Mouse (Mus musculus) adrenal gland, postnatal 4 days (tissue): Measurements from ENCODE around the gene Csf3. TPM values are rescaled to one million over a fixed set of nuclear protein-coding genes. Genes with fewer than 3 reads are reported as not detected.
"Not testable (repeated sequence)": the region's sequence is repeated elsewhere in the genome, so short reads cannot be mapped to it uniquely, and the experiment has no call there.

Source experiments
- DNase-seq, 2 experiments: peaks; one replicate each; pipeline ENCODE4 v3.0.0; 2021 to 2022; ENCODE audit warnings: low spot score in 2 of 2, mixed read lengths in 2 of 2
- total RNA-seq, 2 experiments: library from RNA; stranded (reverse); gene quantifications; 2 replicates each; pipeline ENCODE4 v1.2.3; 2021

Csf3 gene
- total RNA-seq, 2 experiments from 2014 or later, result not detected

DNA sequence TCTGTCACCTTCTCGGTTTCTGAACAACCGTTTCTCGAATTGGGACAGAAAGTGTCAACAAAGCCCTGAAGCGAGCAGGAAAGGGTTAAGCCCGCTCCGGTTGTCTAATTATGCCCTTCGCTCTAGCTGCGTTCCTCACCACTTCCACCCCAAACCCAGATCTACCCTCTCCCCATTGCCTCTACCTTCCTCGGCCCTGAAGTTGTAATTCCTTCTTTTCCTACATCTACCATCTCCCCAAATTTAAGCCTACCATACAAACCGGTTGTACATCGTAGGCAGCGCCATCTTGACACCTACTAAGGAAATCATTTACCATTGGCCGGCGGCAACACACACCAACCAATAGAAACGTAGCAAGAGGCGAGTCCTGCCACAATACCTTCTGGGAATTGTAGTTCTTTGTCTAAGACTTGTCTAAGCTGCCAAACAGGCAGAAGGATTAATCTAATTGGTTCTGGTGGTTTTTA, 28.1 kb downstream of the Csf3 start, which contains the start of gene Med24:
Med24 (minus strand) TSS at position 317 of the 470 bp plus-strand sequence.
- DNase-seq, result peak; percentile 60 to 67

DNA sequence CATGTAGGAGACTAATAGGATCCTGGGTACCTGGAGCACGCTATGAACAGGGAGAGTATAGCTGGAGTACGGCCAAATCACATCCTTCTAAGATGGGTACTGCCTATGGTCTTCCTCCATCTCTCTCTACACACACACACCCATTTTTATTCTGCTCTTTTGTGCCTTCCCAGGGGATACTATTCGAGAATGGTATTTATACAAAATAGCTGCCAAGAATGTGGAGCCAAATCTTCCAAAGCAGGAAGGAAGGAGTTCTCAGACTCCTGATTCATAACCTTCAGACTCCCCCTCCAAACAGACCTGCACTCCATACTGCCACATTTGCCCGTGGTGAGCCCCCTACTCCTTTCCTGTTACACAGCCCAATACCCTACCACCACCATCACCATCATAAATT, 29.7 kb downstream of the Csf3 start:
- DNase-seq, result no peak

DNA sequence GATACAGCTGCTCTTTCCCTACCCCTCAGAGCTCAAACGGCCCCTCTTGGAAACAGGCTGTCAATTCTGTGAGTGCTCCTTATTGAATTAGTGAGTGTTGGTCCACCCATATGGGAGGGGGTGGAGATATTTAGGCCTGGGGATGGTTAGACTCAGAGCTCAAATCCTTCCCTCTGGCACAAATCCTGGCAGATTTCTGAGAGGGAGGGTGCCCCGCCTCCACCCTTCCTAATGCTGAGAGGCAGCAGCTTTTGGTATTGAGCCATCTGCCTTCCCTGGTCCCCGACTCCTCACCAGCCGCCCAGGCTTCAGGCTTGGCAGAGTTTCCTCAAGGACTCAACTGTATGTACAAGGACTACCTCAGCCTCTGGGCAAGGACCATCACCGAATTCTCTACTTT, 30.1 kb downstream of the Csf3 start:
- no peak for DNase-seq

DNA sequence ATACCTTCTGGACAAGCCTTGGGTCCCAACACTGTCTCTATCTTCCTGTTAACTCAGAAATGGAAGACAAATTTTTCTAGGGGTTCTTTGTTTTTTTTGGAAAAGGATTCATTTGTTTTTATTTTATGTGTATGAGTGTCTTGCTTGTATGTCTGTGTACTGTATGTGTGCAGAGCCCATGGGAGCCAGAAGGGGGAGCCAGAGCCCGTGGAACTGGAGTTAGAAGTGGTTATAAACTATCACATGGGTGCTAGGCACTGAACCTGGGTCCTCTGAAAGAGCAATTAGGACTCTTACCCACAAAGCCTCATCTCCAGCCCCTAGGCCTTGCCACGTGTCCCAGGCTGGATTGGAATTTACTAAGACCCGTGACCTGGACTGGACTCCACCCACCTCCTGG, 33.0 kb downstream of the Csf3 start:
- DNase-seq, result no peak

DNA sequence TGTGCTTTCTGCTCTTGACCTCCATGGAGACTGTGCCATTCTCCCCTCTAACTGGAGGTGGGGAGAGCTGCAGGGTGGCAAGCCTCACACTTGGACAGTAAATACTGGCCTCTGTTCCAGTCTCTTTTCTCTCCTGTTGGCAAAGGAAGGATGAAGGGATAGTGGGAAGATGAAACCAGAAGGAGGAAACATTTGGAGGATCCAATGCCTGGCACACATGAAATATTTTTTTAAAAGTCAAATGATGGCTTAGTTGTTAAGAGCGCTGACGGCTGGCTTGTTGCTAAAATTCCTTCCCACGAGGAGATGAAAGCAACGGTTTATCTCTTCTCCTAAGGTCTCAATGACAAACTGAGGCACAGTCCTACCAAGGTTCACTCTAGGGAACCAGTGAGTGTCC, 34.0 kb downstream of the Csf3 start:
- no peak for DNase-seq

DNA sequence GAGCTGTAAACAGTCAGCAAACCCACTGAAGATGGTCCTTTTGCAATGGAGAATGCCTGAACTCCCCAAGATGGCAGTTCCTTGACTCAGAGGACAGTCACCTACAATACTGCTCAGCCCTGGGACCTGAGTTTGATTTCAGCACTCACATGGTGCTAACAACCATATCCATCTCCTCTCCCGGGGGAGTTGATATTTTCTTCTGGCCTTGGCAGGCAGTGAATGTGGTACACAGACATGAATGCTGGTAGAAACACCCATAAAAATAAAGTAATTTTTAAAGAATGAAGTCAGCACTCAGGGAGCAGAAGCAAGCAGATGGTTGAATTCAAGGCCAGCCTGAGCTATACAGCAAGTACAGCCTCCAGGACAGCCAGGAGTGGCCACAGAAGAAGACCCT, 35.1 kb downstream of the Csf3 start:
- DNase-seq, result no peak

DNA sequence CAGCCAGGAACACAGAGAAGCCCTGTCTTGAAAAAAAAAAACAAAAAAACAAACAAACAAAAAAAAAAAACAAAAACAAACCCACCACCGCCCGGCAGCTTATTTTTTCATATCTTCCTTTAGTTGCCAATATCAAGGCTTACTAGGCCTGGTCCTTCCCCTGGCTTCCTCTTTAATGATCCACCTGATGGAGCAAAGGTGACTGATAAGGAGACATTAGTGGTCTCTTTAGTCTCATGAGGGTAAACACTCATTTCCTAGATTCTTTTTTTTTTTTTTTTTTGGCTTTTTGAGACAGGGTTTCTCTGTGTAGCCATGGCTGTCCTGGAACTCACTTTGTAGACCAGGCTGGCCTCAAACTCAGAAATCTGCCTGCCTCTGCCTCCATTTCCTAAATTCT, 36.2 kb downstream of the Csf3 start:
- not testable (repeated sequence) for DNase-seq

DNA sequence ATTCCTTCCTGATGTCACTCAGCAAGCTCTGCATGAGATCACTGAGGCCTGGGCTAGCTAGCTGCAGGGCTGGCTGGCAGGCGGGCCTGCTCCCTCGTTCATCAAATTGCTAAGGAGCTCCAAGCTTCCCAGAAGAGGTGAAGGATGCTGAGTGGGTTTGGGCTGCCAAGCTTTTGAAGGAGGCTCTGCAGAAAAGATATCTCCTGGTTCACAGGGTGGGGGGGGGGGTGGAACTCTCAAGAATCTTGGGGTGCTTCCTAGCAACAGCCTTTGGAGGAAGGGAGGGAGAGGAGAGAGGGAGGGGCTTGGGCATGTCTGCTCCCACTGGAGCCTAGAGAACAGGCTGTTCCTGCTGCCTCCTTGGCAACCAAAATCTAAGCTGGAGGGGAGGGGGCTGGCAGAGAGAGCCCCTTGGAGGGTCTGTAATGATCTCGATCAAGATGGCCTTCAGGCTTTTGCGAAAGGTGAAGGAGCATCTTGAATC, 37.4 kb downstream of the Csf3 start:
- DNase-seq, result no peak

DNA sequence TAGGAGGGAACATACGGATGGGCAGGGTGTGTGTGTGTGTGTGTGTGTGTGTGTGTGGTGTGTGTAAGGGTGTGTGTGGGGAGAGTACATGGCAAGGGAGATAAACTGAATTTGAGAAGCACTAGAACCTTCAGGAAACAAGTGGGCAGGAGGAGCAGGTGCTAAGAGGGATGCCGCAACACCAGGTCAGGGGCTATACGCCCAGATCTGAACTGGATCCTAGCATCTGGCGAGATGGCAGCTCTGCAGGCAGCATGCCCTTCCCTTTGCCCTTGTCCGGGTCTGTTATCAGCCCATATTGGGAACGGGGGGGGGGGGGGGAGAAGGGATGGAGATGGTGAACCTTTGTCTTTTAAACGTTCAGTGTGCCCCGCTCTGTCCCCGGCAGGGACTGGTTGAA, 37.9 kb downstream of the Csf3 start:
- no peak for DNase-seq

DNA sequence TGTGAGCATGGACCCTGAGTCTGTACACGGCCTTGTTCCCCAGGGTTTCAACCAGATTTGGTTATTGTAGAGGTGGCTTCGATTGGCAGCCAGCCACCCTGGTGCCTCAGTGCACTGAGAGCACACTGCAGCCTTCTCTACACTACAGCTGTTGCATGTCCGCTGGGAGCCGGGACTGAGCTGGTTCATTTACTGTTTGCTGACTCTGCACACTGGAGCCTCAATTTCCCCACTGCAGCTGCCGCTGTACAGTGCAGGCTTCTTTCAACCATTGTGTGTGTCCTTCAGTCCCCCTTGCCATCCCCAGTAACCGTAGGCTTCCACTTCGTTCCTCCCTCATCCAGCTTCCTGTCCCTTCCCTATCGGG, 38.9 kb downstream of the Csf3 start:
- no peak for DNase-seq

DNA sequence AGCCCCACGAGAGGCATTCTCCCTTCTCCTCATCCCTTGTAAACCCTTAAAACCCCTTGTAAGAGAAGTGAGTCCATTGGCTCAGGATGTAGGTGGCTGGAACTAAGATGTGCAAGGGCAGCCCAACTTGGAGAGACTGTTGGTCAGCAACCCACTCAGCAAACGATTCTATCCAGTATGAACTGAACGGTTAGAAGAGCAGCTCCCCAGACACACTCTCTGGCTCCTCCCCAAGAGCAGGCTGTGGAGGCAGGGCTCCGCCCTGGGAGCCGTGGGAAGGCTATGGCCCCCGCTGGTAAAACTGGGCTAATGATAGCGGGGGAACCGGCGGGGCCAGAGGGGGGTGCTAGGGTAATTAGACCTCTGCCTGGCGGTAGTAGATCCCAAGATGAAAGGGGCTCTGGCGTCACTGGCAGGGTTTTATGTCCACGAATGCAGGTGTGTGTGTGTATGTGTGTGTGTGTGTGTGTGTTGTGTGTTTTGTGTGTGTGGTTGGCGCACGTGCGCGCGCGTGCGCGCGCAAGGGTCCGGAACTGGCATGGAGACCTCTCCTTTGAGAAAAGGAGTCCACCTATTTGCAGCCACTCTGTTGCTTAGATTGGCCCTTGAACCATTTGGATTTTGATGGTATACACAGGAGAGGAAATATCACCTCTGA, 39.5 kb downstream of the Csf3 start, which contains the start of gene Thra:
Thra (plus strand) TSS at position 246 of the 658 bp plus-strand sequence.
- DNase-seq, result no peak

DNA sequence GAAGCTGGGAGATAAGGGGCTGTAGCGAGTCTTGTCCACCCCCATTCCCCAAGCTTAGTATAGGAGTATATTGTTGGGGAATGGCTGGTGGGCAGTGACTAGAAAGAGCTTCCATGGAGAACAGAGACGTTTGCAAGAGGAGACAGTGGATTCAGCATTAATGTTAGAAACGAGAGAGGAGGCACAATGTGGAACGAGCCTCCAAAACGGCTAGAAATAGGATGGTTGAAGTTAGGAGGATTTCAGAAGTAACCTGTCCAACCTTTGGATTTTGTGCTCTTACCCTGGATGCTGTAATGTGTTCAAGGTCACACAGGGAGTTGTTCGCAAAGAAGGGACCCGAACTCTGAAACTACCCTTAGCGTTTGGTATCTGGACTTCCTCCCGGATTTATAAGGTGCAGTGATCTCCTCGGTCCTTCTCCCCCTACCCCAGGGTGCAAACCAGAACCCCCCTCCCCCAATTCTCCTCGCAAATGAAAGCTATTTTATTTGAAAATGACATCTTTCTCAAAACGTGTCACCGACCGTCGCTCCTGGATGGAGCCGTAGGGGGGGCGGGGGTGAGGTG, 40.1 kb downstream of the Csf3 start:
- no peak for DNase-seq

DNA sequence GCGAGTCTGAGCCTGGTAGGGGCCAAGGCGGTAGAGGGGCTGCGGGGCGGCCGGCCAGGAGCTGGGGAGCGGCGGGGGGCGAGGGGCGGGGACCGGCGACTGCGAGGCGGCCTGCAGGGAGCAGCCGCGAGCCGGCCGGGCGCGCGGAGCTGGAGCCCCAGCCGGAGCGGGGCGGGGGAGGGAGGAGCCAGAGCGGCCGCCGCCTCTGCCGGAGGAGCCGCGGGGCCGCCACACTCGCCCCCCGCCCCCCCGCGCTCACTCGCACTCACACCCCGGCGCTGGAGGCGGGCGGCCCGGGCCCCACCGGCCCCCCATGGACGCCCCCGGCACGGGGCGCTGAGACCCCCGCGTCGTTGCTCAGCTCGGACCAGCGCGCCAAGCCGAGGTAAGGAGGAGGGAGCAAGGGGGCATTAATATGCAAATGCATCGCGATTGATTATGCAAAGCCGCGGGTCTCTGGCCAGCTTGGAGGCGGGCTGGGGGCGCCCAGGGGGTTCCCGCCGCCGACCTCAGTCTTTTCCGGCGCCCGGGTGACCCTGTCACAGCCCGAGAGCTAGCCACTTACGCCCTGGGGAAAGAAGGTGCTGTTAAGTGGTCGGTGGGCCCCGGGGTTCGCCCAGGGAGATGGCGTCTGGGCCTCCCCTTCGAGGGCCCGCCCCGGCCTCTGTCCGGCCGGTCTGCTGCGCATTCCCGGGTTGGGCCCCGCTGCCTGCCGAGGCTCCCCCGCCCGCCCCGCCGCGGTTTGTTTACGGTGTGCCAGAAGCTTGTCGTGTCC, 40.7 kb downstream of the Csf3 start:
- peak; percentile 57 to 63 for DNase-seq

DNA sequence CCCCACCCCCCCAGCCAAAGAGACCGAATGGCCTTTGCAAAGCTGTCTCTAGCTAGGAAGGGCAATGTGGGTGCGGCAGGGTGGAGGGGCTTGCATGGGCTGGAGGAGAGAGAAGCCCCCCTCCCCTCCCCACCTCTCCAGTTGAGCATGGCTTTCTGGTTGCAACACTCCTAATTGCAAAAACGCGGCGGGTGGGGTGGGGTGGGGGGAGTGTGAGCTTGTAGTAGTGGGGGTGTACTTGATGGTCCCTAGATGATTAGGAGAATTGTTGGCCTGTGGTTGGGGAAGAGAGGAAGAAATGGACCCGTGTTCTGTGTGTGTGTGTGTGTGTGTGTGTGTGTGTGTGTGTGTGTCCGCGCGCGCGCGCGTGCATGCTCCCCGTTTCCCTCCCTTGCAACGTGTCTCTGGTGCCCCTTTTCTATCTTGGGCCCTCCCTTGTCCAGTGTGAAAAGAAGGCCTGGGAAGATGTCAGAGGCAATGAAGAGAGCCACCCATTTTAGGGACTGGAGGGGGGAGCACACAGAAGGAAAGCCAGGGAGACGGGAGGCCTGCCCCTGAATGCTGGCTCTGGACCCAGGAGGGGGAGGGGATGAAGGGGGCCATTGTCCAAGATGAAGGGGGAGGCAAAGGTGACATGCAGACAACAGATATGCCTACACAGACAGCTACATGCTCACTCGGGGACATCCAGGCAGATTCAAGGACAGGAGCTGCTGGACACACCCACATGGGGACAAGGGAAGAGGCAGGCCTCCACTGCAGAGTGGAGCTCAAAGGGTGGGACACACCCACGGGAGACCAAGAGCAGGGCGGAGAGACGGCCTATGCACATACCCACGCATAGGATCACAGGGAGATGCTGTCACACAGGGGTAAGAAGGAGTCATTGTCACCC, 41.6 kb downstream of the Csf3 start:
- DNase-seq, result no peak

DNA sequence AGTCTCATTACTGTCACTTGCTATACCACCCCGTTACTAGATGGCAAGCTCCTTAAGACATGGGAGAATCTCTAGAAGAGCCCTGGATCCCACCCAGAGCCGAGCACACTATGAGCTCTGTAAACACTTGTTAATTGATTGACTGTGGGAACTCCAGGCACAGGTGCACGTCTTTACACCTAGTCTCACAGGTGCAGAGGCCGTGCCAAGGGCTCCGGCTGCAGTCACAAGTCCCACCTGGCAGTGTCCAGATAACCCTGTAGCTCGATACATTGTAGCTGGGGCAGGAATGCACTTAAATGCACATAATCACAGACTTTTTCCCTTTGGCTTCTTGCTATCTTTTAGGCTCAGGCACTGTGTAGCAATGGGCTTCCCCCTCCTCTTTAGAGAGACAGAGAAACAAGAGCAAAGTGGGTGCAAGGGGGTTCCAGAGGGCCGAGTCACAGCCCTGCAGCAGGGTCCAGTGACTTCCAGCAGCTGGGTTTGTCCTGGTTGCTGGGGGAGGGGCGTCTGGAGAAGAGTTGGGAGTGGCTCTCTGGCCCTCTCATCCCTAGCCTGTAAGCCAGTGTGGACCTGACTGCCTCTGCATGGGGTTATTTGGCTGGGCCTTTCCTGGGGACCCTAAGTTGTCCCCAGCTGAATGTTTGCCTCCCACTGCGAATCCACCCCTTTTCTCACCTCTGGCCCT, 42.7 kb downstream of the Csf3 start:
- no peak for DNase-seq

DNA sequence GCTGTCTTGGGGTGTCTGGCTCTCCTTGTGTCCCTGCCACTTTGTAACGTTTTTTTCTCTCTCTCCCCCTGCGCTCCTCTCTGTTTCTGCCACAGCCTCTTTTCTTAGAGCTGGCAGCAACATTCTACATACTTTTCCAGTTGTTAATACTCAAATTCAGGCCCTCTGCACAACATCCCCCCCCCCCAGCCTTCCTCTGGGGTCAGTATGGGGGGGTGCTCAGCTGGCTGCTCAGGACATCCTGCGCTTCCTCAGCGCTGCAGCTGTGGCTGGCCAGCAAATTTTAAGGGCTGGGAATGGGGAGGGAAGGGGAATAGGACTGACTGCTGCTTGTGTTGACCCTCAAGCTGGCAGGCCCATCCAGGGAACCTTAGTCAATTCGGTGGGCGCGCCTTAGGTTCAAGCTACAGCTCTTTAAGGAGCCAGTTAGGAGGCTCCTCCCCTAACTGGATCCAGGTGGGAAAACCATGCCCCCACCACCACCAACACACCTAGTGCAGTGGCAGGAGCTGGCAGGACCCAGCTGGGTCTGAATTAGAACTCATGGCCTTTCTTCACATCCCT, 43.5 kb downstream of the Csf3 start:
- no peak for DNase-seq

DNA sequence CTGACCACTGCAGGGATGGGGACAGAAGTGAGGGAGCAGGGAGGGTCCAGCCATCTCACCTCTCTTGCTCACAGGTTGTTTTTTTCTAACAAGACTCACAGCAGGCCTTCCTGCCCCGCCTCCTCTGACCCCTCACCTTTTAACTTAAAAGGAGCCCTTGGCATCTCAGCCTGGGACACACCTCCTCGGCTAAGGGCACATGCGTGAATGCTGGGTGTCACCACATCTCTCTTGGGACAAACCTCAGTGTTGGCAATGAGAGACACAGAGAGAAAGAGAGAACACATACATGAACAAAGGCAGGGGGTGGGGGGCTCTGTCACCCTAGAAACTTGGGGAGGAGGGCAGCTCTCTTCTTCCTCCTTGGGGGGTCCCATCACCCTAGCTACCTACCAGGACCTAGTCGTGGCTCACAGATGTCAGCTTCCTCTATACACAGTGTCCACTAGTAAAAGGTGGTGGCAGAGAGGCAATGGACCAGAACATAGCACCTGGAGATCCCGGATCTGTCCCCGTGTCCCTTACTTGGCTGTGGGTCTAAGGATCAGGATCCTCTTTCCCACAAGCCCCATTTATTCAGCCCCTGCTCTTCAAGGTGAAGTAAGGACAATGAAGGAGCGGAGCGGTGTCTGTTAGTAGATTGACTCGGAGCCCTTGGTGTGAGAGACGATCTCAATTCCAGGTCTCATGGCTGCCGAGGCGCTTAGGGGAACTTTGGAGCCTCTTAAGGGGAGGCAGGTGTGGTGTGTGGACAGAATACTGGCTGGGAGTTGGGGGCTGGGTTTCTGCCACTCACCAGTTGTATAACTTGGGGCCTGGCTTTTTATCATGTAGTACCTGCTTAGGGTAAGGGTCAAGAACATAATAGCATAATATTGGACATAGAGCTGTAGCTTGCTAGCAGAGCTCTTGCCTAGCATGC, 45.1 kb downstream of the Csf3 start:
- no peak for DNase-seq

DNA sequence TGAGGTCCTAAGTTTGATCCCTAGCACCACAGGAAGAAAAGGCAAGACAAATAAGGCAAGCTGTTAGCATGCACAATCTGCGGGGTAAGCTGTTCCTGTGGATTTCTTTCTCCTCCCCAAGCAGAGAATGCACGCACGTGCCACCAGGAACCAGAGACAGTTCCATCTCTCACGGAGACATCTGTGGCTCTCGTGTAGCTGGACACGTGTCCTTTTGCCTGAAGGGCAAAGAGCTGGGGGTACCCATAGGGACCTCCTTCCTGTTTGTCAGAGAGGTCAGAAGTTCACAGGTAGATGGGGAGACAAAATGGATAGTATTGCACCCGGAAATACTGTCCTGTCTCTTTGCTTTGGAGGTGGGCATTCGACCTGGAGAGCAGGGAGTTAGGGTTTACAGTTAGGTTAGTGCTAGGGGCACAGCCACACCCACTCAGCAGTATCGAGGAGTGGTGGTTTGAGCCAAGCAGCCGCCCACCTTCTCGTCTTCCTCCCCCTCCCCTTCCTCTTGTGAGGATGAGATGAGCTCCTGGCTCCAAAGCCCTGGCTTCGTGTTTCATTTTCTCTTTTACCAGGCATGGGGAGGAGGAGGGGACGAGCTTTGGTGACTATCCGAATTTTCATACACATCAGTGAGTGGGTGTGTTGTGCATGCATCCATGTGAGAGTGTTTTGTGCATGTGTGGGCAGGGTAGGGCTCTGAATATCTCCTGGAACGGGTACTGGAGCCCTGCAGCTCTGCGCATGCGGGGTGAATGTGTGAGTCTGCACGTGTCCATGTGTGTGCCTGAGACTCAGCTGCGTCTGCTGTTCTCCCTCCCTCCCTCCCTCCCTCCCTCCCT, 46.0 kb downstream of the Csf3 start:
- no peak for DNase-seq
